Mouse (Mus musculus) kidney, adult 9 months (tissue): ENCODE measurements around the gene Clip4.

Source experiments
- DNase-seq: peaks from one replicate; pipeline ENCODE4 v3.0.0; 2022

The Clip4 gene

DNA sequence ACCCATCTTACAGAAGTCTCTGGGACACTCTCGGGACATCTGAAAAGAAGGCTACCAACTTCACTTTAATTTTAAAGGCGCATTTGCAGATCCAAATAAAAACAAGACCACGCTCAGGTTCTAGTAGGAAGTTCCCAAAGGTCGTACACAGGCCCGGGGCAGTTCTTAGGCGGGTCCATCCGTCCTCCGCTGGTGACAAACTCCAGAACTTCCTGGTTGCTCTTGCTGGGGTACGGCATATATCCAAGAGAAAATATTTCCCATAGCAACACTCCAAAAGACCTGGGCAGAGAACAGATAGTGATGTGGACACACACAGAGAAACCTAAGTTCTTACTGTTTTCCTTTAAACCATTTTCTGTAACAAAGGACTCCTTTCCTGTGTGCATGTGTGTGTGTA is 106.5 kb downstream of the Clip4 start:
- DNase-seq, result no peak

GRCm38 (mm10) chr17:71875492-71875891 is 107.2 kb downstream of the Clip4 start:
- no peak for DNase-seq

- no peak for DNase-seq
These were observed 113.1 kb downstream of the Clip4 start for GRCm38 (mm10) chr17:71881369-71881768.

DNA sequence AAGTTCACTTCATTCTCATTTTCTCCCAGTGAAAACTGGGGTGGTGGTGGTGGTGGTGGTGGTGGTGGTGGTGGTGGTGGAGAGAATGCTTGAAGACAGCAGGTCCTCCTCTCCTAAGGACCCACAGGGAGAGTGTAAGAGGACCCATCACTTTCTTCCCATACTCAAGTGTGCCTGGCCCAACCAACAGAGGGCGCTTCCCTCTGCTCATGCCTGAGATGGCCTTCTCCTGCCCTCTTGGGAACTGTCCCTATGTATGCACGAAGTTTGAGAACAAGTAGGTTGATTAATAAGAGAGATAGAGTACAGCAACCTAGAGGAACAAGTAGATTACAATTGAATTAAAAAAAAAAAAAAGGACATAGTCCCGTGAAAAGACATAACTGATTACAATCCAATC is 140.8 kb downstream of the Clip4 start:
- peak; percentile 18 for DNase-seq

- no peak for DNase-seq
These were observed 144.9 kb downstream of the Clip4 start for GRCm38 (mm10) chr17:71913188-71913587.
